Mouse (Mus musculus) neural tube, embryonic 12.5 days (tissue): ENCODE measurements around the gene Mybph. TPM values are rescaled to one million over a fixed set of nuclear protein-coding genes. Genes with fewer than 3 reads are reported as not detected.

ENCODE experiments used
- ATAC-seq: fragments of 200-750 bp; cut with Nextera tagmentation; 2 replicates; pipeline ENCODE4 v1.8.0; 2017; ENCODE audit warnings: low read depth, mild to moderate bottlenecking, moderate TSS enrichment, moderate library complexity; ENCODE audit not compliant: low FRiP score
- H3K27ac ChIP-seq: fragments of 300-500 bp; sonication (generic); 2 replicates; pipeline ENCODE4 v1.5.1; 2016
- H3K27me3 ChIP-seq: fragments of 300-500 bp; sonication (generic); replicated peaks from 2 replicates; pipeline ENCODE4 v1.6.1; 2016; ENCODE audit warnings: mild to moderate bottlenecking
- H3K36me3 ChIP-seq: fragments of 300-500 bp; sonication (generic); 2 replicates; pipeline ENCODE4 v1.6.1; 2016; ENCODE audit warnings: mild to moderate bottlenecking
- H3K4me1 ChIP-seq: fragments of 300-500 bp; sonication (generic); 2 replicates; pipeline ENCODE4 v1.6.1; 2016
- H3K4me2 ChIP-seq: fragments of 300-500 bp; sonication (generic); replicated peaks from 2 replicates; pipeline ENCODE4 v1.6.1; 2016; ENCODE audit warnings: mild to moderate bottlenecking
- H3K4me3 ChIP-seq: fragments of 300-500 bp; sonication (generic); 2 replicates; pipeline ENCODE4 v1.5.1; 2016
- H3K9ac ChIP-seq: fragments of 300-500 bp; sonication (generic); 2 replicates; pipeline ENCODE4 v1.6.1; 2016; ENCODE audit warnings: mild to moderate bottlenecking
- H3K9me3 ChIP-seq: fragments of 300-500 bp; sonication (generic); 2 replicates; pipeline ENCODE4 v1.6.1; 2016; ENCODE audit warnings: mild to moderate bottlenecking
- WGBS: fragments of 180-500 bp; shearing (Covaris S2); methylation state at CpG from one replicate; pipeline ENCODE4 v1.1.7; 2016; 5-methylcytosine and 5-hydroxymethylcytosine counted together
- polyA plus RNA-seq: library from polyadenylated mRNA; unstranded; fragments of >200 nt; fragmentation: Nextera tagmentation; extraction: Ambion mirVana; gene quantifications from 2 replicates; pipeline ENCODE4 v1.2.1, GENCODE M21; 2016

Gene Mybph
- polyA plus RNA-seq = 8.6 and 13.0 TPM in 2 replicates

DNA sequence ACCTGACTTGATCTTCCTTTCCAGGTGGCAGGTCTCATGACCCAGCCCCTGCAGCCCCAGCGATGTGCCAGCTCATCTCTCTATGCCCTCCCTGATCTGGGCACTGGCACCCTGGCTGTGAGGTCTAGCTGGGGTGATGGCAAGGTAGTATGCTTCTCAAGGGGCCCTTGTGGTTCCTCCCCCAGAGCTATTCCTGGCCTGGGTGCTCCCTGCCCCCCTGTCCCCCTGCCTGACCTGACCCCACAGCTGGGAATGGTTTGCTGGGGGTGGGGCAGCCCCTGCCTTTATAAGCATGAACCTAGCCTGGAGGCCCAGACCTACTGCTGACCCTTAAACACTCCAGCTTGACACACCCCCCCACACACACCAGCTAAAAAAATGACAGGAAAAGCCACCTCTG lies at the start of gene Mybph:
Gene Mybph, plus strand, starts transcription at position 323 of the 400 bp plus-strand sequence.
- H3K27ac ChIP-seq = no peak within 1 kb of the TSS
- 89% methylated on average over 1 of the region's 1 CpGs for WGBS
- H3K27me3 ChIP-seq = no peaks in the 10 kb centered on the region
- no peak within 1 kb of the TSS for H3K4me2 ChIP-seq
- H3K9ac ChIP-seq = no peak within 1 kb of the TSS
- H3K4me1 ChIP-seq = peaks cover 24% of the 10 kb centered on the region
- no peaks in the 10 kb centered on the region for H3K36me3 ChIP-seq
- H3K4me3 ChIP-seq = no peak within 1 kb of the TSS
- H3K9me3 ChIP-seq = no peaks in the 10 kb centered on the region
- no peak for ATAC-seq

DNA sequence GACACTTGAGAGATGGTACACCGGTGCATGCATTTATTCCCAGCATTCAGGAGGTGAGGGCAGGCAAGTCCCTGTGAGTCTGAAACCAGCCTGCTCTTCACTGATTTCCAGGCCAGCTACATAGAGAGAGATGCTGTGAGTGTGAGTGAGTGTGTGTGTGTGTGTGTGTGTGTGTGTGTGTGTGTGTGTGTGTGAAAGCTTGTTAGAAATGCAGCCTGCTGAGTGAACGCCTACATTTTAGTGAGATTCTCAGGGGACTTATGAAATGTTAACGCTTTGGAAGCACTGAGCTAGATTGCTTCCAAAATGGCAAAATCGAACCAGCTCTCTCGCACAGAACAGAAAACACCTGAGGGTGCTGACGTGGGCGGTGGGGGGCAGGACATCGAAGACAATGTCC lies 47.2 kb upstream of the Mybph start:
- no peaks in the 10 kb centered on the region for H3K36me3 ChIP-seq
- ATAC-seq = no peak
- H3K27me3 ChIP-seq = no peaks in the 10 kb centered on the region
- no peak overlapping the region for H3K27ac ChIP-seq
- H3K9ac ChIP-seq = no peak overlapping the region
- H3K4me2 ChIP-seq = no peak overlapping the region
- H3K9me3 ChIP-seq = no peaks in the 10 kb centered on the region
- H3K4me1 ChIP-seq = peaks cover 11% of the 10 kb centered on the region
- no peak overlapping the region for H3K4me3 ChIP-seq
- 86% methylated on average over 8 of the region's 8 CpGs for WGBS

DNA sequence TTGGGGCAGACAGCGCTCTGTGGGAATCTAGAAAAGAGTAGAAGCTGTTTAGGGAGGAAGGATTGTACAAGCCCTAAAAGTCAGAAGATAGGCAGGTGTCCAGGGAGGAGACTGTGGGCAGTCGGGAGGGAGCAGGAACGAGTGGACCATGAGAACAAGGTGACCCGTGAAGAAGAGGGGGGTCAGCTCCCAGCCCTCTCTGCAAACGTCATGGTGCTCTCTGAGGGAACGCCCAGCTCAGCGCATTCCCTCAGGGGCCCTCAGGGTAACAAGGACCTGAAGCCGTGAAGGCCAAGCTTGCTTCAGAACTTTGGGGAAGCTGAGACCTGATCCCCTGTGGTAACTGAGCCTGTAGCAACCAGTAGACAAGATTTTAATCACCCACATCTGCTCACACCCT lies 43.2 kb upstream of the Mybph start:
- Histone ChIP-seq H3K4me1 (no peaks in the 10 kb centered on the region), H3K27me3 (no peaks in the 10 kb centered on the region), H3K27ac (no peak overlapping the region), H3K36me3 (no peaks in the 10 kb centered on the region), H3K4me2 (no peak overlapping the region), H3K4me3 (no peak overlapping the region), H3K9ac (no peak overlapping the region), H3K9me3 (no peaks in the 10 kb centered on the region; the same call in 1 of the 2 replicates)
- no peak for ATAC-seq
- WGBS = 75% methylated on average over 8 of the region's 8 CpGs

DNA sequence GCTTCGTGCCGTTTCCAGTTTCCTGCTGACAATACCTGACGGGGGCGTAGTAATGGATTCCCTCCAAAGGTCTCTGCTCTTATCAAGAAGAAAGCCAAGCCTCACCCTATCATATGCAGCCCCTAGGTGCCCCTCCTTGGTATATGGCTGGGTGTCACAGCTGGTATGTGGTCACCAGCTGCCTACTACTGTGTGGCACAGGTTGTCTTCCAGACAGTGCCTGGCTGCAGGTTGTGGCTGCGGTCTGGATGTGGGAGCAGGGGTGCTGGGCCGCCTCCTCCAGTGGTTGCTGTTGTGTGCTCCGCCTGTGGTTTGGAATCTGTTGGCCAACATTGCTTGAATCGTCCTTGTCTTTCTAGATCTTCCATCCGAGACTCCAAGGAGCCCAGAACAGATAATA lies 42.5 kb upstream of the Mybph start:
- 86% methylated on average over 9 of the region's 9 CpGs for WGBS
- no peak for ATAC-seq
- Histone ChIP-seq H3K27ac (no peak overlapping the region), H3K9me3 (no peaks in the 10 kb centered on the region; the same call in 1 of the 2 replicates), H3K36me3 (no peaks in the 10 kb centered on the region), H3K4me3 (no peak overlapping the region), H3K4me2 (no peak overlapping the region), H3K4me1 (no peaks in the 10 kb centered on the region), H3K9ac (no peak overlapping the region), H3K27me3 (no peaks in the 10 kb centered on the region)

DNA sequence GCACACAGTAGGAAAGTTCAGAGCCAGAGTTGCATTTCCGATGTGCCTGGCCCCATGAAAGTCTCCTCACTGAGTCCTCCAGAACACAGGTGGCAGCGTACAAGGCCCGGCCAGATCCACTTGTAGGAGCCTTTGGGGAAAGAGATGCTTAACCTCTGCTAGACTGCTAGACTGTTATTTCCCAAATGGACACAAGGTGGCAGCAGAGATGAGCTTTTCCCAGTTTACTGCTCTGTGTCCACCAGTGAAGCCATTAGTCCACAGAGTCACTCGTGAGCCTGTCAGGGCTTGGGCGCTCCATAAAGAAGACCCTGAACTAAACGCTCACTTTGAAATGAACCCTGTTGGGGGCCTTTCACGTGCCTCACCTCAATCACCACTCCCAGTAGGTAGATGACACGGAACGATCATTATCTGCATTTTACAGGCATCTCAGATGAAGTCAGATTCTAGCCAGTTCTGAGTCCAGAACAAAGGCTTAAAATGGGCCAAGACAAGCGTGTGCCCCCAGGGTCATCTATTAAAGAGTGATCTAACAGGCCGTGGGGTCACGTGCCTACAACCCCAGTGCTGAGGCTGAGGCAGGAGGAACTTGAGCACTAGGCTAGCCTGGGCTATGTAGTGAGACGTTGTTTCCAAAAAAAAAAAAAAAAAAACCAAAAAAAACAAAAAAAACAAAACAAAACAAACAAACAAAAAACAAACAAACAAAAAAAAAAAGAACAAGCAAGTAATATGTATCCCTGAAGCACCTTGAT lies 41.4 kb upstream of the Mybph start:
- Histone ChIP-seq H3K4me1 (no peaks in the 10 kb centered on the region), H3K27me3 (no peaks in the 10 kb centered on the region), H3K4me3 (no peak overlapping the region), H3K9me3 (no peaks in the 10 kb centered on the region; the same call in 1 of the 2 replicates), H3K27ac (no peak overlapping the region), H3K36me3 (no peaks in the 10 kb centered on the region), H3K4me2 (no peak overlapping the region), H3K9ac (no peak overlapping the region)
- ATAC-seq = peak; percentile 71
- 29% methylated on average over 13 of the region's 13 CpGs for WGBS

DNA sequence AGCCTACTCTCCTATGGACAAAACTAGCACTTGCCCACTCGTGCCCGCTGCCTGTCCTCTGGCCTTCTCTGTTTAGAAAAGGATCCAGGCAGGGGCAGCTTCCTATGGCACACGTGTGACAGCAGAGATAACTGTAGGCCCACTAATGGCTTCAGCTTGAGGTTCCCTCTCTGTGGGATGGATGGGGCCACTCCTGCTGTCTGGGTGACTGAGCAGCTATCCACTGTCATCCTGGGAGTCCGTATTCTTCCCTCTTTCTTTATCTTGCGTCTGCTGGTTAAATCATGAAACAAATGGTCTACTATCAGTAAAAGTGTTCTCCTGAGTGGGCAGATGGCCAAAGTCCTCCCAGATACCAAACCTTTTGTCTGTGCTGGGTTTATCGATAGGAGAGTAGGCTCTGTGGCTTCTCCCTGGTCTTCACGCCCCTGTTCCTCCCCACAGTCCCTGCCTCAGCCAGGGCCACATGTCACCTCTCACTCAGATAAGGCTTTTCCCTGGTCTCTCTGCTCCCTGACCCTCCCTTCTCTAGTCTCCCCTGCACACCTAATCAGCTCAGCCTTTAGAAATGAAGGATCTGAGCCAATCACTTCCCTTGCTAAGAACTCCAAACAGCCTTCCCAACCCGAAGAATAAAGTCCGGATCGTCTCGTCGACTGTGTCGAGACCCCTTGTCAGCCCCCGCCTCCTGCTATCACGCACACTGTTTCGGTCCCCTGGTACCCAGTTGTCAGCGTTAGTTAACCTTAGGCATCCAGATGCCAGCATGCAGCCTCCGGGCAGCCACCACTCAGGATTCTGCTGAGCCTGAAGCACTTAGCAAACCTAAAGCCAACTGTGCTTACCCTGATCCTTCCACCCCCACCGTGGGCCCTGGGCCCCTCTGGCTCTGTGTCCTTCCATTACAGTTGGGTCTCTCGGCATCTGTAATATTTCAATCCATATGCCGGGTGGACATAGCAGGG lies 40.3 kb upstream of the Mybph start:
- no peak overlapping the region for H3K27ac ChIP-seq
- no peaks in the 10 kb centered on the region for H3K4me1 ChIP-seq
- H3K36me3 ChIP-seq = no peaks in the 10 kb centered on the region
- no peak overlapping the region for H3K4me3 ChIP-seq
- no peaks in the 10 kb centered on the region for H3K27me3 ChIP-seq
- H3K9me3 ChIP-seq = no peaks in the 10 kb centered on the region; the same call in 1 of the 2 replicates
- 80% methylated on average over 21 of the region's 21 CpGs for WGBS
- H3K4me2 ChIP-seq = no peak overlapping the region
- no peak for ATAC-seq
- H3K9ac ChIP-seq = no peak overlapping the region

DNA sequence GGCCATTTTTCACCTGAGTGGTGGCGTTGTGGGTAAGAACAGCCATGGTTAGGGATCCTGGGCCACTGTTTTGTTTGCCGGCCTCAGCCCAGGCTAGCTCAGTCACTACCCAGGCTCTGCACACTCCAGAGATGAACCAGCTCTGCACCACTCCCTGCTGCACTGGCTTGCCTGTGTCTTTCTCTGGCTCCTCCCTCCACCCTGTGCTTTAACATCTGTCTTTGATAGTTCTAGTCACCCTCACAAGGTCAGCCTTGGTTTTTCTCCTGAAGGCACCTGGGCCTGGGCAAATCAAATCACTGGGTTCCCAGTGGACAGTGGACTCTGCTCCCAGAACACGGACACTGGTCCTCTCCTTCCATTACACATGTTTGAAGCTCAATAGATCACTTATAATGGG lies 39.1 kb upstream of the Mybph start:
- 89% methylated on average over 3 of the region's 3 CpGs for WGBS

DNA sequence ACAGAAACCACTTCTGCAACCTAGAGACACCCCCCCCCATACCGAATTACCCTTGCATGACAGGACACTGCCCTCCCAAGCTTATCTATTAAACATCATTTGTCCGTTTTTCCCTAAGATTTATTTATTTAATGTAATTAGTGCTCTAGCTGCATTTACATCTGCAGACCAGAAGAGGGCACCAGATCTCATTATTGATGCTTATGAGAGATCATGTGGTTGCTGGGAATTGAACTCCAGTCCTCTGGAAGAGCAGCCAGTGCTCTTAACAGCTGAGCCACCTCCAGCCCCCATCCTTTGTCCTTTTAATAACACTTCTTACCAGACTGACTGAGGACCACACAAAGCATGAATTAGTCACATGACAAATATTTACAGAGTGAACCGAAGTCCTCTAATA lies 38.6 kb upstream of the Mybph start:
- no peak for ATAC-seq
- Histone ChIP-seq H3K9me3 (no peaks in the 10 kb centered on the region; the same call in 1 of the 2 replicates), H3K36me3 (no peaks in the 10 kb centered on the region), H3K4me1 (no peaks in the 10 kb centered on the region), H3K9ac (no peak overlapping the region), H3K4me3 (no peak overlapping the region), H3K4me2 (no peak overlapping the region), H3K27me3 (no peaks in the 10 kb centered on the region), H3K27ac (no peak overlapping the region)
- 57% methylated on average over 3 of the region's 3 CpGs for WGBS

More for the DNA sequence above, 39.1 kb upstream of the Mybph start:
- Histone ChIP-seq H3K27me3 (no peaks in the 10 kb centered on the region), H3K4me2 (no peak overlapping the region), H3K4me3 (no peak overlapping the region), H3K9me3 (no peaks in the 10 kb centered on the region; the same call in 1 of the 2 replicates), H3K9ac (no peak overlapping the region), H3K36me3 (no peaks in the 10 kb centered on the region), H3K4me1 (no peaks in the 10 kb centered on the region), H3K27ac (no peak overlapping the region)
- ATAC-seq = no peak

DNA sequence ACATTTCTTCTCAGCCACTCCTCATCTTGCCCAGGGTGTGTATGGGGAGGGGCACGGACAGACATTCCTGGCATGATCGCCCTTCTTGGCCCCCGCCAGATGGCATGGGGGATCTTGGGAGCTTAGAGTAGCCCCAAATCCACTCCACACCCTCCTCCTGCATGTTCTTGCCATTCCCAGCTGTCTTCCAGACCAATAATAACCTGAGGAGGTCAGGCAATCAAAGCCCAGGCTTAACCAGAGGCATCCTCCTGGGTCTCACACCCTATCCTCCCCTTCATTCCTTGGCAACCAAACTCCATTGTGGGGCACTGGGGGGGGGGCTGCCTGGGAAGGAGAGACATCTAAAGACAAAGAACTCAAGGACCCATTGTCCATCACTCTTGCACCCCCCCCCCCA lies 32.8 kb upstream of the Mybph start:
- no peak overlapping the region for H3K4me3 ChIP-seq
- 93% methylated on average over 3 of the region's 3 CpGs for WGBS
- no peaks in the 10 kb centered on the region for H3K36me3 ChIP-seq
- no peaks in the 10 kb centered on the region for H3K9me3 ChIP-seq
- H3K27ac ChIP-seq = no peak overlapping the region
- no peak for ATAC-seq
- H3K4me1 ChIP-seq = no peaks in the 10 kb centered on the region
- no peak overlapping the region for H3K9ac ChIP-seq
- H3K27me3 ChIP-seq = no peaks in the 10 kb centered on the region
- H3K4me2 ChIP-seq = no peak overlapping the region

DNA sequence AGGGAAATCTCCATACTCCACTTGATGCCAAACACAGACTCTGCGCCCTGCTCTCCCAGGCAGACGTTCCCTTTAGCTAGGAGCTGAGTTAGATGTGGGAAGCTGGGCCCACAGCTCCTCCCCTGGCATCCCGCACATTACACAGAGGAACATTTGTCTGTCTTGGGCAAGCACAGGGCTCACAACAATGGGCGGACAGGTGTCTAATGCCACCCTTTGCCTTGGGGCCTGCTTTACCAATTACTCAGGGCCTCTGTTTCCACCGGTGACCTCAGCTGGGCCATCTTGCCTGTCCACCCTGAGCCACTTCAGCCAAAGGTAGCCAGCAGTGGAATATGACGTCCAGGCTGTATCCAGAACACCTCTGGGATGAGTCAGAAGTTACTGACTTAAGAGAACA lies 31.8 kb upstream of the Mybph start:
- H3K4me2 ChIP-seq = no peak overlapping the region
- no peak for ATAC-seq
- H3K27ac ChIP-seq = no peak overlapping the region
- H3K36me3 ChIP-seq = no peaks in the 10 kb centered on the region
- H3K9me3 ChIP-seq = no peaks in the 10 kb centered on the region
- H3K4me1 ChIP-seq = no peaks in the 10 kb centered on the region
- no peak overlapping the region for H3K9ac ChIP-seq
- 82% methylated on average over 6 of the region's 6 CpGs for WGBS
- H3K4me3 ChIP-seq = no peak overlapping the region
- no peaks in the 10 kb centered on the region for H3K27me3 ChIP-seq

DNA sequence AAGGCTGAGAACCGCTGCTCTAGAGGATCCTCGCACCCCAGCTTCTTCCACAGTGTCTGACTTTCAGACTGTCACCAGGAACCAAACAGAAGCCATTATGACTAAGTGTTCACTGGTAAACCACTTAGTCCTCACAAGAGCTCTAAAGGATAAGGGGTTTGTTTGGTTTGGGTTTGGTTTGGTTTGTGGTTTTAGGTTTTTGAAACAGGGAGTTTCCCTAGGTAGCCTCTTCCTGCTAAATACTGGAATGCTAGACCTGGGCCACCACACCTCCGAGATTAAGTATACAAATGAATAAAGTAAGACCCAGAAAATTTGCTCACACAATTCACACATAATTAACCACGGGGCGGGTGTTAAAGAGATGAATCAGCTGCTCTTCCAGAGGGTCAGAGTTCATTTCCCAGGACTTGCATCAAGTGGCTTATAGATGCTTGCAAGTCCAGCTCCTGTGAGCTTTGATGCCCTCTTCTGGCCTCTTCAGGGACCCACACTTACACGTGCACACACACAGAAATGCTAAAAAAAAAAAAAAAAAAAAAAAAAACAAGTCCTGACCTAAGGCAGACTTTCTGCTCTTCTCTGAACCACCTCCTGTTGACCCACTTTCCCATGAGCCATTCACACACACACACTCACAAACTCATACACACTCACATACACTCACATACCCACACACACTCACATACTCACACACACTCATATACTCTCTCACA lies 30.6 kb upstream of the Mybph start:
- Histone ChIP-seq H3K4me2 (no peak overlapping the region), H3K4me3 (no peak overlapping the region), H3K4me1 (no peaks in the 10 kb centered on the region), H3K27ac (no peak overlapping the region), H3K27me3 (no peaks in the 10 kb centered on the region), H3K9ac (no peak overlapping the region), H3K36me3 (no peaks in the 10 kb centered on the region), H3K9me3 (no peaks in the 10 kb centered on the region)
- 86% methylated on average over 6 of the region's 6 CpGs for WGBS
- no peak for ATAC-seq

DNA sequence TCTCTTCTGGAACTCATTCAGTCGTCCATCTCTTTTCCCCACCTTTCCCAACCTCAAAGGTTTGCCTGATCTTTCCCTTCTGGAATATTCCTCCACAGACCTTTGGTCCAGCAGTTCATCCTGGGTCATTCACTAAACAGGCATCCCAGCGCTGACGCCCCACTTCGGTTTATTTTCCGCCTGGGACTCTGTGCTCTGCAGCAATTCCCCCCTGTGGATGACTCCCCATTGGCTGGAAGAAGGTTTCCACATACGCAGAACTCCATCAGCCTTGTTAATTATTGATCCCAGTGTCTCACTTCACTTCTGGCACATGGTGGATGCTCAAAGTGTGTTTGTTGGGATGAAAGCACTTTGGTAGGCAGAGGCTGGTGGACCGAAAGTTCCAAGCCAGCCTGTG lies 29.8 kb upstream of the Mybph start:
- H3K9ac ChIP-seq = no peak overlapping the region
- H3K9me3 ChIP-seq = no peaks in the 10 kb centered on the region
- H3K4me1 ChIP-seq = no peaks in the 10 kb centered on the region
- H3K27me3 ChIP-seq = no peaks in the 10 kb centered on the region
- no peak overlapping the region for H3K27ac ChIP-seq
- WGBS = 88% methylated on average over 7 of the region's 7 CpGs
- H3K36me3 ChIP-seq = no peaks in the 10 kb centered on the region
- ATAC-seq = no peak
- H3K4me2 ChIP-seq = no peak overlapping the region
- no peak overlapping the region for H3K4me3 ChIP-seq
